Mouse (Mus musculus) heart, adult 18-20 months (tissue): ENCODE results near the gene Kif26b. TPM values are rescaled to one million over a fixed set of nuclear protein-coding genes. Genes with fewer than 3 reads are reported as not detected.

Experiments
- DNase-seq, 2 experiments: peaks; one replicate each; pipeline ENCODE4 v3.0.0; 2021 to 2022; ENCODE audit warnings: mixed read lengths in 1 of 2
- long read RNA-seq, 2 experiments: library from polyadenylated mRNA; stranded (forward); transcript quantifications; one replicate each; pipeline ENCODE4 v2.0.0; 2021
- total RNA-seq, 2 experiments: library from RNA; stranded (reverse); gene quantifications; 2 replicates each; pipeline ENCODE4 v1.2.3; 2021

Kif26b gene
- 1 to 10 TPM; 3.4 to 3.8 TPM for total RNA-seq
- long read RNA-seq, experiment 1, partial matches to known transcripts: 0 of 1 reads
- long read RNA-seq, experiment 1, other reads (novel, unspliced or antisense): 1 of 1 reads
- long read RNA-seq, experiment 2, full-length matches to known transcripts: 1 of 1 reads
- long read RNA-seq, experiment 2, partial matches to known transcripts: 0 of 1 reads
- long read RNA-seq, experiment 2, other reads (novel, unspliced or antisense): 0 of 1 reads

GRCm38 (mm10) chr1:178528431-178529351 is at the start of gene Kif26b:
TSS of gene Kif26b (plus strand) at chr1:178529125.
- peak; percentile 24 to 55 for DNase-seq

- no peak for DNase-seq
These were observed 45.1 kb upstream of the Kif26b start for GRCm38 (mm10) chr1:178483854-178484253.

GRCm38 (mm10) chr1:178485138-178485867 is 43.6 kb upstream of the Kif26b start:
- no peak for DNase-seq

GRCm38 (mm10) chr1:178485868-178486220 is 43.1 kb upstream of the Kif26b start:
- no peak for DNase-seq

GRCm38 (mm10) chr1:178486828-178487227 is 42.1 kb upstream of the Kif26b start:
- DNase-seq: peak in 1 of 2 experiments; percentile 23

GRCm38 (mm10) chr1:178489127-178489526 is 39.8 kb upstream of the Kif26b start:
- DNase-seq: no peak

- DNase-seq: no peak
These were observed 37.2 kb upstream of the Kif26b start for GRCm38 (mm10) chr1:178491733-178492132.

- no peak for DNase-seq
These were observed 36.4 kb upstream of the Kif26b start for GRCm38 (mm10) chr1:178492493-178492892.

GRCm38 (mm10) chr1:178496186-178496585 is 32.7 kb upstream of the Kif26b start:
- DNase-seq: no peak

- peak; percentile 17 to 55 for DNase-seq
These were observed 32.1 kb upstream of the Kif26b start for GRCm38 (mm10) chr1:178496841-178497240.

- no peak for DNase-seq
These were observed 22.0 kb upstream of the Kif26b start for GRCm38 (mm10) chr1:178506938-178507337.

- no peak for DNase-seq
These were observed 16.4 kb upstream of the Kif26b start for GRCm38 (mm10) chr1:178512323-178513031.

- no peak for DNase-seq
These were observed 15.0 kb upstream of the Kif26b start for GRCm38 (mm10) chr1:178513954-178514353.

- no peak for DNase-seq
These were observed 13.1 kb upstream of the Kif26b start for GRCm38 (mm10) chr1:178515839-178516238.

- DNase-seq: peak; percentile 24 to 45
These were observed 6.5 kb upstream of the Kif26b start for GRCm38 (mm10) chr1:178522389-178522788.

- no peak for DNase-seq
These were observed 5.8 kb upstream of the Kif26b start for GRCm38 (mm10) chr1:178523152-178523551.

- DNase-seq: peak; percentile 45 to 85
These were observed 1.8 kb upstream of the Kif26b start for GRCm38 (mm10) chr1:178527185-178527546.

- DNase-seq: peak; percentile 35 to 59
These were observed 1.2 kb upstream of the Kif26b start for GRCm38 (mm10) chr1:178527547-178528361.

- peak in 1 of 2 experiments; percentile 18 for DNase-seq
These were observed 781 bp downstream of the Kif26b start for GRCm38 (mm10) chr1:178529512-178530300.
